Mouse (Mus musculus) heart, adult 2 months (tissue): Measurements from ENCODE around the gene Cc2d2a. TPM values are rescaled to one million over a fixed set of nuclear protein-coding genes. Genes with fewer than 3 reads are reported as not detected.

Source experiments
- DNase-seq, 2 experiments: peaks; one replicate each; pipeline ENCODE4 v3.0.0; 2021
- H3K27ac ChIP-seq: fragments of 200-600 bp; 2 replicates; pipeline ENCODE4 v1.8.1; 2022
- H3K27me3 ChIP-seq: fragments of 200-500 bp; 2 replicates; pipeline ENCODE4 v1.6.1; 2012; ENCODE audit warnings: mild to moderate bottlenecking, low read length, inconsistent platforms, mixed read lengths; ENCODE audit not compliant: control insufficient read depth, insufficient read depth
- H3K36me3 ChIP-seq: fragments of 200-500 bp; 2 replicates; pipeline ENCODE4 v1.6.1; 2012; ENCODE audit warnings: low read length, inconsistent platforms; ENCODE audit not compliant: control insufficient read depth, insufficient read depth
- H3K4me1 ChIP-seq: fragments of 200-500 bp; 2 replicates; pipeline ENCODE4 v1.6.1; 2011; ENCODE audit warnings: low read length; ENCODE audit not compliant: control insufficient read depth, insufficient read depth
- H3K4me3 ChIP-seq: fragments of 200-600 bp; 2 replicates; pipeline ENCODE4 v1.8.1; 2022
- H3K79me2 ChIP-seq: fragments of 200-500 bp; replicated peaks from 2 replicates; pipeline ENCODE4 v1.6.1; 2012; ENCODE audit warnings: mild to moderate bottlenecking, inconsistent platforms, low read length, moderate library complexity, mixed read lengths; ENCODE audit not compliant: control insufficient read depth, insufficient read depth
- H3K9ac ChIP-seq: fragments of 200-500 bp; 2 replicates; pipeline ENCODE4 v1.6.1; 2012; ENCODE audit warnings: low read depth, mild to moderate bottlenecking, control low read depth, inconsistent platforms, low read length, mixed read lengths
- CTCF ChIP-seq: fragments of 200-600 bp; IDR thresholded peaks from 2 replicates; pipeline ENCODE4 v1.8.1; 2022; ENCODE audit warnings: antibody characterized with exemption, mild to moderate bottlenecking, moderate library complexity
- EP300 ChIP-seq: fragments of 200-500 bp; IDR thresholded peaks from 2 replicates; pipeline ENCODE4 v1.6.1; 2011; ENCODE audit warnings: low read depth, low read length, control low read depth; ENCODE audit not compliant: insufficient read depth
- POLR2A ChIP-seq: fragments of 200-500 bp; IDR thresholded peaks from 2 replicates; pipeline ENCODE4 v1.6.1; 2011; ENCODE audit warnings: mild to moderate bottlenecking, low read depth, low read length, control low read depth; ENCODE audit not compliant: insufficient read depth
- WGBS: fragments of 180-500 bp; shearing (Covaris S2); methylation state at CpG from one replicate; pipeline ENCODE4 v1.1.7; 2018; 5-methylcytosine and 5-hydroxymethylcytosine counted together
- intact Hi-C: fragments of 180-260 bp; cut with DNase I; formaldehyde crosslinking; loops from one replicate; pipeline ENCODE4 v1.15.1; 2025
- polyA plus RNA-seq: library from polyadenylated mRNA; depleted of rRNA; stranded (reverse); fragments of >200 nt; gene quantifications from 2 replicates; pipeline ENCODE4 v1.2.3, GENCODE M21; 2012
- total RNA-seq, 2 experiments: library from RNA; stranded (reverse); gene quantifications; 2 replicates each; pipeline ENCODE4 v1.2.3; 2021

Gene Cc2d2a
- total and polyA plus RNA-seq, 3 experiments, result 4.2 to 8.6 (median 6.6) TPM

GRCm38 (mm10) chr5:43672177-43672911 is 10.2 kb downstream of the Cc2d2a start:
- peak overlapping the region; percentile 59 for H3K27ac ChIP-seq
- TF ChIP-seq CTCF (peak; percentile 74), EP300 (no peak), POLR2A (no peak)
- H3K4me1 ChIP-seq, result no peaks in the 10 kb centered on the region
- H3K27me3 ChIP-seq, result no peaks in the 10 kb centered on the region
- WGBS, result 22% methylated on average over 12 of the region's 12 CpGs
- peak overlapping the region; percentile 55 for H3K9ac ChIP-seq
- peak overlapping the region; percentile 53 for H3K4me3 ChIP-seq
- DNase-seq, result peak; percentile 63 to 71
- H3K79me2 ChIP-seq, result no peaks in the 10 kb centered on the region
- no peaks in the 10 kb centered on the region for H3K36me3 ChIP-seq
- intact Hi-C loops, result loop anchor here (5.0 kb wide), 1 partner anchor 165 kb away; no protein-coding TSS in a partner anchor

- H3K27ac ChIP-seq, result no peak overlapping the region; the same call in 1 of the 2 replicates
- no peaks in the 10 kb centered on the region for H3K36me3 ChIP-seq
- H3K27me3 ChIP-seq, result no peaks in the 10 kb centered on the region
- no peaks in the 10 kb centered on the region for H3K79me2 ChIP-seq
- 77% methylated on average over 2 of the region's 2 CpGs for WGBS
- DNase-seq, result no peak
- TF ChIP-seq POLR2A (no peak), CTCF (no peak), EP300 (no peak)
- intact Hi-C loops, result loop anchor here (5.0 kb wide), 1 partner anchor 164 kb away; no protein-coding TSS in a partner anchor
- no peak overlapping the region for H3K9ac ChIP-seq
- H3K4me1 ChIP-seq, result no peaks in the 10 kb centered on the region
- H3K4me3 ChIP-seq, result peak overlapping the region; percentile 53
Observed at GRCm38 (mm10) chr5:43673083-43673482, 10.9 kb downstream of the Cc2d2a start.

- Histone ChIP-seq H3K4me1 (no peaks in the 10 kb centered on the region), H3K36me3 (peaks cover 5% of the 10 kb centered on the region), H3K79me2 (no peaks in the 10 kb centered on the region), H3K27me3 (no peaks in the 10 kb centered on the region), H3K4me3 (no peak overlapping the region), H3K9ac (no peak overlapping the region), H3K27ac (no peak overlapping the region)
- intact Hi-C loops, result no loop called here
- TF ChIP-seq CTCF (no peak), EP300 (no peak), POLR2A (no peak)
- WGBS, result 89% methylated on average over 5 of the region's 5 CpGs
- no peak for DNase-seq
Observed at GRCm38 (mm10) chr5:43685466-43685865, 23.3 kb downstream of the Cc2d2a start.

- no peaks in the 10 kb centered on the region for H3K4me1 ChIP-seq
- DNase-seq, result no peak
- no peaks in the 10 kb centered on the region for H3K79me2 ChIP-seq
- intact Hi-C loops, result no loop called here
- no peak for TF ChIP-seq EP300
- no peak for TF ChIP-seq POLR2A
- TF ChIP-seq CTCF, result no peak
- H3K27ac ChIP-seq, result no peak overlapping the region
- H3K36me3 ChIP-seq, result peaks cover 2% of the 10 kb centered on the region; the same call in 1 of the 2 replicates
- H3K4me3 ChIP-seq, result no peak overlapping the region
- no peak overlapping the region for H3K9ac ChIP-seq
- H3K27me3 ChIP-seq, result no peaks in the 10 kb centered on the region
- WGBS, result 70% methylated on average over 4 of the region's 4 CpGs
Observed at GRCm38 (mm10) chr5:43692489-43692888, 30.3 kb downstream of the Cc2d2a start.

GRCm38 (mm10) chr5:43697133-43697532 is 35.0 kb downstream of the Cc2d2a start:
- Histone ChIP-seq H3K79me2 (no peaks in the 10 kb centered on the region), H3K27me3 (no peaks in the 10 kb centered on the region), H3K9ac (no peak overlapping the region), H3K36me3 (peaks cover 2% of the 10 kb centered on the region; the same call in 1 of the 2 replicates), H3K4me1 (no peaks in the 10 kb centered on the region), H3K27ac (no peak overlapping the region), H3K4me3 (no peak overlapping the region)
- no peak for DNase-seq
- no peak for TF ChIP-seq EP300
- no peak for TF ChIP-seq CTCF
- TF ChIP-seq POLR2A, result no peak
- 50% methylated on average over 3 of the region's 3 CpGs for WGBS
- intact Hi-C loops, result no loop called here

- Histone ChIP-seq H3K27me3 (no peaks in the 10 kb centered on the region), H3K4me1 (no peaks in the 10 kb centered on the region), H3K79me2 (no peaks in the 10 kb centered on the region), H3K36me3 (peaks cover 2% of the 10 kb centered on the region; the same call in 1 of the 2 replicates), H3K27ac (no peak overlapping the region), H3K9ac (no peak overlapping the region), H3K4me3 (no peak overlapping the region)
- DNase-seq, result no peak
- no peak for TF ChIP-seq EP300
- TF ChIP-seq CTCF, result no peak
- TF ChIP-seq POLR2A, result no peak
- intact Hi-C loops, result no loop called here
Observed at GRCm38 (mm10) chr5:43699240-43699639, 37.1 kb downstream of the Cc2d2a start.
